14 mouse cellular contexts compared by ENCODE assay signal in genomic region chr5:35465966-35466635, GRCm38 (mm10). TPM values are rescaled to one million over a fixed set of nuclear protein-coding genes. Genes with fewer than 3 reads are reported as not detected.
DNase-seq lines count a peak whose midpoint lies in the region; ATAC-seq lines count a peak whose summit lies in the region.
"Had no signal": no experiment of that assay in that cellular context is flagged by ENCODE, and none has a peak within 500 bp of the region (broad histone marks: within the 10 kb centered on the region; RNA-seq: fewer than 3 reads in every experiment).

No protein-coding gene starts in this region.

- H3K36me3 ChIP-seq in embryonic facial prominence, embryonic 13.5 days, result no peaks in the 10 kb centered on the region
- H3K36me3 ChIP-seq in limb, embryonic 13.5 days, result no peaks in the 10 kb centered on the region

- no peak overlapping the region for H3K4me3 ChIP-seq in embryonic facial prominence, embryonic 13.5 days
- H3K4me3 ChIP-seq in limb, embryonic 13.5 days, result no peak overlapping the region

- 12% methylated on average over 21 of the region's 21 CpGs for WGBS in embryonic facial prominence, embryonic 13.5 days
- WGBS in limb, embryonic 13.5 days, result 9% methylated on average over 21 of the region's 21 CpGs

- no peaks in the 10 kb centered on the region for H3K9me3 ChIP-seq in embryonic facial prominence, embryonic 13.5 days
- no peaks in the 10 kb centered on the region for H3K9me3 ChIP-seq in limb, embryonic 13.5 days

- H3K27ac ChIP-seq in embryonic facial prominence, embryonic 13.5 days, result peak overlapping the region; percentile 48; the same call in 1 of the 2 replicates
- no peak overlapping the region; the same call in 1 of the 2 replicates for H3K27ac ChIP-seq in limb, embryonic 13.5 days
- H3K27ac ChIP-seq: macrophage had no signal

- ATAC-seq in embryonic facial prominence, embryonic 13.5 days (ENCODE audit: insufficient number of reproducible peaks, insufficient read depth, low FRiP score, low TSS enrichment, low read depth), result no peak
- ATAC-seq in limb, embryonic 13.5 days (ENCODE audit: low FRiP score, low read depth), result 0 out of 2 replicates have a peak, but pooled peaks have one; percentile 67

- H3K4me2 ChIP-seq in embryonic facial prominence, embryonic 13.5 days, result peak overlapping the region; percentile 50
- H3K4me2 ChIP-seq in limb, embryonic 13.5 days (replicated peaks), result peak overlapping the region; percentile 52

- H3K9ac ChIP-seq in embryonic facial prominence, embryonic 13.5 days, result 0 out of 2 replicates have a peak overlapping the region, but pooled peaks have one; percentile 12
- H3K9ac ChIP-seq in limb, embryonic 13.5 days, result 0 out of 2 replicates have a peak overlapping the region, but pooled peaks have one; percentile 32

- H3K4me1 ChIP-seq in embryonic facial prominence, embryonic 13.5 days, result peaks cover 26% of the 10 kb centered on the region
- H3K4me1 ChIP-seq in limb, embryonic 13.5 days, result peaks cover 16% of the 10 kb centered on the region

- H3K27me3 ChIP-seq in embryonic facial prominence, embryonic 13.5 days, result peaks cover 49% of the 10 kb centered on the region
- H3K27me3 ChIP-seq in limb, embryonic 13.5 days, result peaks cover 63% of the 10 kb centered on the region

- DNase-seq in layer of hippocampus, adult 11-12 months (ENCODE audit: low spot score), result peak; percentile 8
- DNase-seq in layer of hippocampus, adult 8-10 months (ENCODE audit: low spot score in 2 of 2), result no peak
- DNase-seq in embryo, embryonic 10.5 days (ENCODE audit: low spot score), result peak; percentile 63
- no peak for DNase-seq in adipocyte (ENCODE audit: low spot score)
- DNase-seq in adrenal gland, adult 18-20 months (ENCODE audit: low spot score in 2 of 2), result no peak
- DNase-seq in heart, postnatal 4 days, result no peak
- DNase-seq: adrenal gland, postnatal 14 days; cerebellum, adult 11 months; kidney, adult 11 months; spleen, adult 18-20 months had no signal

RNA-seq across cellular contexts. Expression of gene Cpz, which starts 59.4 kb away (rescaled TPM):
- total RNA-seq in layer of hippocampus, adult 8-10 months (2022), result under 1 TPM in 1 of 4 experiments, not detected in 3; 0.47 TPM
- polyA plus RNA-seq in embryonic facial prominence, embryonic 13.5 days (2015; fragmentation: Nextera tagmentation; extraction: Ambion mirVana), result 4.1 TPM in 2 replicates
- 1.6 and 2.1 TPM in 2 replicates for polyA plus RNA-seq in limb, embryonic 13.5 days (2015; fragmentation: Nextera tagmentation; extraction: Ambion mirVana)
- total RNA-seq in adrenal gland, adult 18-20 months (2021), result 1 to 10 TPM in 1 of 2 experiments, under 1 TPM in 1; 0.35 to 1.1 TPM
- total RNA-seq in heart, postnatal 4 days (2021), result 1 to 10 TPM; 3.2 to 3.6 TPM
- total RNA-seq: CH12.LX had no signal
- polyA plus RNA-seq: macrophage had no signal

Comparison
In these comparisons a context has a peak if more than half of its experiments do, and no peak if none do; other contexts are left out.
1. DNase-seq: peak in layer of hippocampus, adult 11-12 months (single experiment) and embryo, embryonic 10.5 days (single experiment); none in layer of hippocampus, adult 8-10 months (0 of 2), adipocyte (single experiment), adrenal gland, adult 18-20 months (0 of 2) and heart, postnatal 4 days (single experiment).